Mouse (Mus musculus) liver, postnatal 0 days (tissue): ENCODE data around the gene Gcgr.

Experiments
- CTCF ChIP-seq: sonication (generic); IDR thresholded peaks from 2 replicates; pipeline ENCODE4 v1.5.1; 2016; ENCODE audit warnings: antibody characterized with exemption, low read depth
- EP300 ChIP-seq: IDR thresholded peaks from 2 replicates; pipeline ENCODE4 v1.6.1; 2016; ENCODE audit warnings: antibody characterized with exemption, low read depth, mild to moderate bottlenecking

GRCm38 (mm10) chr11:120538485-120538884 is 8.0 kb downstream of the Gcgr start:
- TF ChIP-seq CTCF (no peak), EP300 (no peak)
